Mouse (Mus musculus) cerebellum, adult 2 months (tissue): ENCODE data around the gene Cbs.

Source experiments
- CTCF ChIP-seq: fragments of 200-500 bp; IDR thresholded peaks from 2 replicates; pipeline ENCODE4 v1.5.1; 2011; ENCODE audit warnings: low read depth, mild to moderate bottlenecking, control low read depth, low read length, moderate library complexity, borderline replicate concordance; ENCODE audit not compliant: insufficient read depth
- POLR2A ChIP-seq: fragments of 200-500 bp; IDR thresholded peaks from 2 replicates; pipeline ENCODE4 v1.6.1; 2011; ENCODE audit warnings: low read length, control low read depth, borderline replicate concordance; ENCODE audit not compliant: insufficient read depth

DNA sequence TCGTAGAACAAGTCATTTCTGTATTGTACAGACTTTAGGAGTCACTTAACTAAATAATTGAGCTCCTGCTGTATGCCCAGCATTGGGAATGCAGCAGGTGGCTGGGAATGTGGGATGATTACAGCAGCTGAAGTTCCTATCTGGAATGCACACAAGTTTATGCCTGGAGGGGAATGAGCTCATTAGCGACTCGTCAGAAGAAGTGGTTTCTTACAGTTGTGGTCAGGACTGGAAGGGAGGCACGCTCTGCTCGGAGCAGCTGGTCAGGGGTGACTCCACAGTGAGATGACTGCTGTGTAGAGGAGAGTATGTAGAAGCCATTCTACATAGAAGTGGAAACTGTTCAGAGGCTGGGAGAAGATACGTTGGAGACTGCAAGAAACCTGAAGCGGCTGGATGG lies 62.4 kb downstream of the Cbs start:
- TF ChIP-seq POLR2A = no peak
- no peak for TF ChIP-seq CTCF
